Mouse (Mus musculus): ENCODE results near the gene Cdc40. TPM values are rescaled to one million over a fixed set of nuclear protein-coding genes. Genes with fewer than 3 reads are reported as not detected.

Cdc40 gene
- polyA plus RNA-seq, 1 experiment from 2014 or later: 30.4 TPM

DNA sequence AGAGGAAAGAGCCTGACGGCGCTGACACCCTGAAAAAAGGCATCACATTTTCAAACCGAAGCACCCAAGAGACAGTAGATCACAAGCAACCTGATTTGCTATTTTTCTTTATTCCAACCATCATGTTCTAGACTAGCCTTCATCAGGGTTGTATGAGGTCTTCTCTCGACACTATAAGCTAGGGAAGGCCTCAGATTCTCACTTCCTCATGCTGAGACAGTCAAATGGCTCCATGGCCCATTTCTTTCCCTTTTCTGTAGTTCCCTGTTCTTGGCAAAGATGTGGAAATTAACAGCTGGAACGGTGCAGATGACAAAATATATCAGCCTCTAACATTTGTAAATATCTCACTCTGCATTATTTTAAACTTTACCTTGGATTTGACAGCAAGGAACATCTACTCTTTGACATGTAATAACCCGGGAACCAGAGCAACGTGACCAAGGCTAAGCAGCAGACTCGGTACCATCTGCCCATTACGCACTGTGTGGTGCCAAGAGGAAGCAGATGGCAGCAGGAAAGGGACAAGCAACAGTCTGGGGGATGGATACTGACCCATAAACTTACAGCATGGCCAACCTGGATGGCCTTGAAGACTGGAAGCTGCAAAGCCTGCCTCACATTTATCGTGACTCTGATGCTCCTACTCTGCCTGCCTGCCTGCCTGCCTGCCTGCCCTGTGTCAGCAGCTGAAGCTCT, 35.8 kb downstream of the Cdc40 start:
- Histone ChIP-seq H3K9ac (ENCODE audit: low read length) (no peak overlapping the region), H3K9me3 (replicated peaks; ENCODE audit: control insufficient read depth, low read length) (no peaks in the 10 kb centered on the region), H3K4me3 (replicated peaks; ENCODE audit: low read length) (no peak overlapping the region), H3K4me2 (ENCODE audit: low read depth, low read length) (no peak overlapping the region), H3K36me3 (ENCODE audit: control insufficient read depth, insufficient read depth, low read length) (peaks cover 11% of the 10 kb centered on the region; the same call in 1 of the 2 replicates), H3K27ac (ENCODE audit: low read length) (no peak overlapping the region), H3K4me1 (ENCODE audit: control insufficient read depth, insufficient read depth, low read length) (no peaks in the 10 kb centered on the region), H3K27me3 (ENCODE audit: control insufficient read depth, insufficient read depth, low read length) (no peaks in the 10 kb centered on the region)
- WGBS: 88% methylated on average over 10 of the region's 10 CpGs
- ATAC-seq (ENCODE audit: insufficient read depth, low FRiP score): no peak

DNA sequence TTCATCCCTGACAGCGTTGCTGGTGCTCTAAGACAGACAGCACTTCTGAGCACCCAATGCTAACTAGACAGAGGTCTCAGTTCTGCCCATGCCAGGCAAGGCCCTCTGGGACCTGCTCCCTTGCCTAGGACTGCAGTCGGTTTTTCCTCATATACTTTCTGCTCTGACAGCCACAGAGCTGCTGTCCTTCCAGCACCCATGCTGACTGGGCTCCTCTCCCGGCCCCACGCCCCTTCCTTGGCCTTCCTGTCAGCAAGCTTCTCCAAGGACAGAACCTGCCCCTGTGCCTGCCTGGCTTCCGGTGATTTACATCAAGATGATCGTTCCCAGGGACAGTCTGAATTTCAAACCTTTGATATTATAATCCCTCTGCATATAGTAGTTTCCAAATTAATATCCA, 37.5 kb downstream of the Cdc40 start:
- Histone ChIP-seq H3K4me1 (ENCODE audit: control insufficient read depth, insufficient read depth, low read length) (no peaks in the 10 kb centered on the region), H3K36me3 (ENCODE audit: control insufficient read depth, insufficient read depth, low read length) (peaks cover 17% of the 10 kb centered on the region; the same call in 1 of the 2 replicates), H3K4me2 (ENCODE audit: low read depth, low read length) (no peak overlapping the region), H3K27ac (ENCODE audit: low read length) (no peak overlapping the region), H3K27me3 (ENCODE audit: control insufficient read depth, insufficient read depth, low read length) (no peaks in the 10 kb centered on the region), H3K9me3 (replicated peaks; ENCODE audit: control insufficient read depth, low read length) (no peaks in the 10 kb centered on the region), H3K4me3 (replicated peaks; ENCODE audit: low read length) (no peak overlapping the region), H3K9ac (ENCODE audit: low read length) (no peak overlapping the region)
- WGBS: 80% methylated on average over 6 of the region's 6 CpGs
- no peak for ATAC-seq (ENCODE audit: insufficient read depth, low FRiP score)

DNA sequence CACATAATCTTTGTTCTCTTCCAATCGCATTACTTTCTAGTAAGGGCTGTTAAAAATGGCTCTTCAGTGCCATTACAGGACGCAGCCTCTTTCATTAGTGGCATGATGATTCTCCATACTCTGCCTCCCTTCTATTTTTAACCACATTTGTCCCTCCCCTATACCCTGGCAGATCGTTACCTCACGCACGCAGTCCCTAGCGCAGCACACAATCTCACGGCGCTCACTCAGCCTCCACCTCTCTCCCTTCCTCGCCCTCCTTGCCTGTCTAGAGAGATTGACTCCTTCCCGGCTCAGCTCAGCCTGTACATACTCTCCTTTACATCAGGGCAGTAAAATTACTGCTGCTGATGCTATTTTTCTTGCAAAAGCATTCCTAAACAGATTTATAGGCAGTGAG, 38.6 kb downstream of the Cdc40 start:
- Histone ChIP-seq H3K4me1 (ENCODE audit: control insufficient read depth, insufficient read depth, low read length) (no peaks in the 10 kb centered on the region), H3K9me3 (replicated peaks; ENCODE audit: control insufficient read depth, low read length) (no peaks in the 10 kb centered on the region), H3K27ac (ENCODE audit: low read length) (no peak overlapping the region), H3K4me3 (replicated peaks; ENCODE audit: low read length) (no peak overlapping the region), H3K36me3 (ENCODE audit: control insufficient read depth, insufficient read depth, low read length) (peaks cover 17% of the 10 kb centered on the region; the same call in 1 of the 2 replicates), H3K9ac (ENCODE audit: low read length) (no peak overlapping the region), H3K4me2 (ENCODE audit: low read depth, low read length) (no peak overlapping the region), H3K27me3 (ENCODE audit: control insufficient read depth, insufficient read depth, low read length) (no peaks in the 10 kb centered on the region)
- WGBS: 76% methylated on average over 10 of the region's 10 CpGs
- no peak for ATAC-seq (ENCODE audit: insufficient read depth, low FRiP score)

DNA sequence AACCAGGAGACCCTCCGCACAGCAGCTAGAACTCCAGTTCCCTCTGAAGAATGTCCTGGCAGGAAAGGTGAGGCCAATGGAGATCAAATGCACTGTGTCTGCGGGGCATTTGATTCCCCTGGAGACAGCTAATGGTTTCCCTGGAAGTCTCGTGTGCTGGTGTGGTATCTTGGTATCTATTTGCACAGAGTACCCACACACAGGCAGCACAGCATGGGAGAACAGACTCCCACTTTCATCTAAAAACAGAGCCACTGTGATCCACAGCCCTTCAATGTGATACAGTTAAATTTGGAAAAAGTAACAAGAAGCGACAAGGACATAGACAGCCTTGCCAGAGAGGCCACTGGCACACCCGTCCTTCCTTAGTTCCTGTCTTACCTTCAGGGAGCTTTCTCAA, 39.3 kb downstream of the Cdc40 start:
- Histone ChIP-seq H3K9ac (ENCODE audit: low read length) (no peak overlapping the region), H3K27ac (ENCODE audit: low read length) (no peak overlapping the region), H3K4me2 (ENCODE audit: low read depth, low read length) (no peak overlapping the region), H3K4me1 (ENCODE audit: control insufficient read depth, insufficient read depth, low read length) (no peaks in the 10 kb centered on the region), H3K27me3 (ENCODE audit: control insufficient read depth, insufficient read depth, low read length) (no peaks in the 10 kb centered on the region), H3K4me3 (replicated peaks; ENCODE audit: low read length) (no peak overlapping the region), H3K9me3 (replicated peaks; ENCODE audit: control insufficient read depth, low read length) (no peaks in the 10 kb centered on the region), H3K36me3 (ENCODE audit: control insufficient read depth, insufficient read depth, low read length) (peaks cover 17% of the 10 kb centered on the region; the same call in 1 of the 2 replicates)
- 85% methylated on average over 5 of the region's 5 CpGs for WGBS
- no peak for ATAC-seq (ENCODE audit: insufficient read depth, low FRiP score)

DNA sequence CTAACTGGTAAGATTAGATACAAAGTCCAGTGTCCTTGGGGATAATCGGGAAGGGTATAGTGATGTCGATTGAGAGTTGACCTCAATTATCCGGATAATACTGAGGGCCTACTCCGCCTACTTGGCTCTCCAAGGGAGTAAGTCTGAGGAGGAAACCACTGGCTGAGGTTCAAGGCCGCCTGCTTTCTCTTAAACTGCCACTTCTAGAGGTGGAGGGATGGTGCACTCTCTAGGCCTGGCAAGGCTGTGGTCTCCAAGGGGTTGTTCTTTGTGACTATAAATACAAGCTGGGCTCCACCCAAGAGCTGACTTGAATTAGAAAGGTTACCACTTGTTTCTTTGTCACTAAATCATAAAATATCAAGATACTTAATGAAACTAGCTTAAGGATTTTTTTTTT, 43.0 kb downstream of the Cdc40 start:
- Histone ChIP-seq H3K9ac (ENCODE audit: low read length) (no peak overlapping the region), H3K27me3 (ENCODE audit: control insufficient read depth, insufficient read depth, low read length) (no peaks in the 10 kb centered on the region), H3K4me3 (replicated peaks; ENCODE audit: low read length) (no peak overlapping the region), H3K4me1 (ENCODE audit: control insufficient read depth, insufficient read depth, low read length) (no peaks in the 10 kb centered on the region), H3K36me3 (ENCODE audit: control insufficient read depth, insufficient read depth, low read length) (peaks cover 16% of the 10 kb centered on the region; the same call in 1 of the 2 replicates), H3K27ac (ENCODE audit: low read length) (no peak overlapping the region), H3K4me2 (ENCODE audit: low read depth, low read length) (no peak overlapping the region), H3K9me3 (replicated peaks; ENCODE audit: control insufficient read depth, low read length) (no peaks in the 10 kb centered on the region)
- 90% methylated on average over 5 of the region's 5 CpGs for WGBS
- ATAC-seq (ENCODE audit: insufficient read depth, low FRiP score): no peak

DNA sequence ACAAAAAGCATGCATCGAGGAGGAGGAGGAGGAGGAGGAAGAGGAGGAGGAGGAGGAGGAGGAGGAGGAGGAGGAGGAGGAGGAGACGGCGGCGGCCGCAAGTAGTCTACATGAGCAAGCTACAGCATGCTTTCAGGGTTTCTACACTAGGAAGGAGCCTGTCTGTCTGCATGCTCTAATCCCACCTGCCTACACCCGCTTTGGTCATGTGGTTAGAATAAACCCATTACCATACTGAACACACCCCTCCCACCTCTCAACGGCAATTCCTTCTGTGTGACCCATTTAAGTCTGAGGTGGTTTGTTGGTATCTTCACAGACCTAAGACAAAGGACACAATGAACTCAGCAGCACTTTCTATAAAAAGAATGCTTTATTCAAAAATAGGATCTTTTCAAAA, 51.8 kb downstream of the Cdc40 start:
- ATAC-seq (ENCODE audit: insufficient read depth, low FRiP score): no peak
- H3K27me3 ChIP-seq (ENCODE audit: control insufficient read depth, insufficient read depth, low read length): no peaks in the 10 kb centered on the region
- H3K9me3 ChIP-seq (replicated peaks; ENCODE audit: control insufficient read depth, low read length): no peaks in the 10 kb centered on the region
- H3K36me3 ChIP-seq (ENCODE audit: control insufficient read depth, insufficient read depth, low read length): peaks cover 5% of the 10 kb centered on the region; the same call in 1 of the 2 replicates
- no peak overlapping the region for H3K9ac ChIP-seq (ENCODE audit: low read length)
- no peak overlapping the region for H3K4me2 ChIP-seq (ENCODE audit: low read depth, low read length)
- H3K27ac ChIP-seq (ENCODE audit: low read length): no peak overlapping the region
- no peaks in the 10 kb centered on the region for H3K4me1 ChIP-seq (ENCODE audit: control insufficient read depth, insufficient read depth, low read length)
- no peak overlapping the region for H3K4me3 ChIP-seq (replicated peaks; ENCODE audit: low read length)
- 77% methylated on average over 6 of the region's 7 CpGs for WGBS

DNA sequence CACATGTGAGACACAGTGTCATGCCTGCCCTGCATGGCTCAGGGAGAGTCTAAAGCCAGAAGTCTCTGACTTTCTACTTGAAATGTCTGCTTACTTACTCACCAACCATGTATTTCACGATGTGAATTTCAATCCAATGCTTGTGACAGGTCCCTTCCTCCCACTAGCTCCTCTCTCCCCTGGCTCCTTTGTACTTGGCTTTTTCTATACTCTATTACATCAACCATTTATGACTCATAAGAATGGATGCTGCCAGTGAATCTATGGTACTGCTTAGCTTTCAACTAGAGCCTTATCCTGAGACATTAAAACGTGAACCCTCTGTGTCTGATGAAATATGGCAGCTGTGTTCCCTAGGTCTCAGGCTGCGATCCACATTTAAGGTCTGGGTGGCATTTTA, 52.8 kb downstream of the Cdc40 start:
- no peak for ATAC-seq (ENCODE audit: insufficient read depth, low FRiP score)
- Histone ChIP-seq H3K4me2 (ENCODE audit: low read depth, low read length) (no peak overlapping the region), H3K9ac (ENCODE audit: low read length) (no peak overlapping the region), H3K9me3 (replicated peaks; ENCODE audit: control insufficient read depth, low read length) (no peaks in the 10 kb centered on the region), H3K27ac (ENCODE audit: low read length) (no peak overlapping the region), H3K4me3 (replicated peaks; ENCODE audit: low read length) (no peak overlapping the region), H3K4me1 (ENCODE audit: control insufficient read depth, insufficient read depth, low read length) (no peaks in the 10 kb centered on the region), H3K27me3 (ENCODE audit: control insufficient read depth, insufficient read depth, low read length) (no peaks in the 10 kb centered on the region), H3K36me3 (ENCODE audit: control insufficient read depth, insufficient read depth, low read length) (peaks cover 2% of the 10 kb centered on the region; the same call in 1 of the 2 replicates)
- WGBS: 76% methylated on average over 3 of the region's 3 CpGs

DNA sequence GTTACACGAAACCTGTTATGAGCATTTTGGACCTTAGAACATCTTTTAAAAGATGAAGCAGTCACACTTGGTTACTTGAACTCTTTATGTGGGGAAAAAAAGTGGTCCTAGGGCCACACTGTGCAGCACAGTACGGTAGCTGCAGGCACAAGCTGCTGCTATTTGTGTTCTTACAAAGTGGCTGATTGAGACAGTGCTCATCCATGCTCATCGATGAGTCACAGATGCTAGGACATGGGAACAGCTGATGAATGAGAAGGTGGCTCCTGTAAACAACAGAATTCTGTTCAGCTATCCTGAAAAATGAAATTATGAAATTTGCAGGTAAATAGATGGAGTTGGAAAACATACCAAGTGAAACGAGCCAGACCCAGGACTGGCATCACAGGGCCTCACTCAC, 55.4 kb downstream of the Cdc40 start:
- no peak overlapping the region for H3K4me3 ChIP-seq (replicated peaks; ENCODE audit: low read length)
- H3K27ac ChIP-seq (ENCODE audit: low read length): no peak overlapping the region
- WGBS: 86% methylated on average over 4 of the region's 4 CpGs
- H3K4me1 ChIP-seq (ENCODE audit: control insufficient read depth, insufficient read depth, low read length): no peaks in the 10 kb centered on the region
- no peaks in the 10 kb centered on the region for H3K36me3 ChIP-seq (ENCODE audit: control insufficient read depth, insufficient read depth, low read length)
- no peaks in the 10 kb centered on the region for H3K27me3 ChIP-seq (ENCODE audit: control insufficient read depth, insufficient read depth, low read length)
- H3K9me3 ChIP-seq (replicated peaks; ENCODE audit: control insufficient read depth, low read length): no peaks in the 10 kb centered on the region
- H3K4me2 ChIP-seq (ENCODE audit: low read depth, low read length): no peak overlapping the region
- no peak for ATAC-seq (ENCODE audit: insufficient read depth, low FRiP score)
- no peak overlapping the region for H3K9ac ChIP-seq (ENCODE audit: low read length)

DNA sequence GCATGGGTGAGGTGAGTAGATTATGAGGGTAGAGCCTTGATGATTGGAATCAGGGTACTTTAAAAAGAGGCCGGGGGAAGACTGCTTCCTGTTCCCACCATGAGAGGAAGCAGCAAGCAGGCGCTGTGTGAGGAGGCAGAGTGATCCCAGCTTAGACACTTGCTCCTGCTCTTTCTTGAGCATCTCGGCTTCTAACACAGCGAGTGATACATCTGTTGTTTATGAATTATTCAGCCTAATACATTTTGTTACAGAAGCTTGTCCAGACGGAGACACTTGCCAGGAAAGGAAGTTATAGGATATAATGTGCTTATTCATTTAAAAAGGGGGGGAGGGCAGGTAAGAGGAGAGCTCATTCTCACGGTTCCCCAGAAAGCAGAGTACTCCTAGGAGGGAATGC, 57.2 kb downstream of the Cdc40 start:
- Histone ChIP-seq H3K4me1 (ENCODE audit: control insufficient read depth, insufficient read depth, low read length) (no peaks in the 10 kb centered on the region), H3K9me3 (replicated peaks; ENCODE audit: control insufficient read depth, low read length) (no peaks in the 10 kb centered on the region), H3K4me2 (ENCODE audit: low read depth, low read length) (no peak overlapping the region), H3K27me3 (ENCODE audit: control insufficient read depth, insufficient read depth, low read length) (no peaks in the 10 kb centered on the region), H3K4me3 (replicated peaks; ENCODE audit: low read length) (no peak overlapping the region), H3K36me3 (ENCODE audit: control insufficient read depth, insufficient read depth, low read length) (no peaks in the 10 kb centered on the region), H3K9ac (ENCODE audit: low read length) (no peak overlapping the region), H3K27ac (ENCODE audit: low read length) (no peak overlapping the region)
- no peak for ATAC-seq (ENCODE audit: insufficient read depth, low FRiP score)
- 42% methylated on average over 6 of the region's 6 CpGs for WGBS
